Mouse (Mus musculus): ENCODE data around the gene Arhgap44.

The Arhgap44 gene

GRCm38 (mm10) chr11:65135251-65135739 is 27.5 kb downstream of the Arhgap44 start:
- no peak for DNase-seq

- no peak for DNase-seq
Observed at GRCm38 (mm10) chr11:65133661-65134060, 29.1 kb downstream of the Arhgap44 start.

GRCm38 (mm10) chr11:65129110-65129509 is 33.7 kb downstream of the Arhgap44 start:
- no peak for DNase-seq

GRCm38 (mm10) chr11:65128666-65129065 is 34.1 kb downstream of the Arhgap44 start:
- DNase-seq = no peak

GRCm38 (mm10) chr11:65126566-65126965 is 36.2 kb downstream of the Arhgap44 start:
- DNase-seq = peak; percentile 64

- peak; percentile 52 for DNase-seq
Observed at GRCm38 (mm10) chr11:65124913-65125418, 37.8 kb downstream of the Arhgap44 start.

- DNase-seq = no peak
Observed at GRCm38 (mm10) chr11:65120276-65120675, 42.5 kb downstream of the Arhgap44 start.

GRCm38 (mm10) chr11:65115811-65116210 is 47.0 kb downstream of the Arhgap44 start:
- DNase-seq = no peak

- no peak for DNase-seq
Observed at GRCm38 (mm10) chr11:65112086-65112485, 50.7 kb downstream of the Arhgap44 start.

GRCm38 (mm10) chr11:65111651-65112050 is 51.1 kb downstream of the Arhgap44 start:
- DNase-seq = no peak

GRCm38 (mm10) chr11:65110058-65110457 is 52.7 kb downstream of the Arhgap44 start:
- no peak for DNase-seq

GRCm38 (mm10) chr11:65107734-65108171 is 55.0 kb downstream of the Arhgap44 start:
- no peak for DNase-seq

- no peak for DNase-seq
Observed at GRCm38 (mm10) chr11:65107151-65107550, 55.6 kb downstream of the Arhgap44 start.

GRCm38 (mm10) chr11:65104076-65104475 is 58.7 kb downstream of the Arhgap44 start:
- no peak for DNase-seq

- DNase-seq = no peak
Observed at GRCm38 (mm10) chr11:65101206-65101605, 61.6 kb downstream of the Arhgap44 start.

- DNase-seq = no peak
Observed at GRCm38 (mm10) chr11:65100031-65100430, 62.7 kb downstream of the Arhgap44 start.

GRCm38 (mm10) chr11:65097526-65098070 is 65.2 kb downstream of the Arhgap44 start:
- DNase-seq = no peak

GRCm38 (mm10) chr11:65096866-65097265 is 65.9 kb downstream of the Arhgap44 start:
- DNase-seq = no peak

GRCm38 (mm10) chr11:65092851-65093250 is 69.9 kb downstream of the Arhgap44 start:
- DNase-seq = no peak

- no peak for DNase-seq
Observed at GRCm38 (mm10) chr11:65090386-65090785, 72.4 kb downstream of the Arhgap44 start.

- no peak for DNase-seq
Observed at GRCm38 (mm10) chr11:65089982-65090381, 72.8 kb downstream of the Arhgap44 start.

- DNase-seq = no peak
Observed at GRCm38 (mm10) chr11:65089282-65089681, 73.5 kb downstream of the Arhgap44 start.

- peak; percentile 57 for DNase-seq
Observed at GRCm38 (mm10) chr11:65088451-65089222, 74.1 kb downstream of the Arhgap44 start.

GRCm38 (mm10) chr11:65080761-65081160 is 82.0 kb downstream of the Arhgap44 start:
- no peak for DNase-seq
